Mouse (Mus musculus) kidney, postnatal 10 days (tissue): ENCODE measurements at regions not wholly inside any gene's neighbourhood (a gene's known extent, or its start where the extent isn't known, plus 50 kb on each side); places are given as distances from the start of the nearest gene placed in this dataset.

Source experiments
- DNase-seq: peaks from one replicate; pipeline ENCODE4 v3.0.0; 2021; ENCODE audit warnings: mixed read lengths

DNA sequence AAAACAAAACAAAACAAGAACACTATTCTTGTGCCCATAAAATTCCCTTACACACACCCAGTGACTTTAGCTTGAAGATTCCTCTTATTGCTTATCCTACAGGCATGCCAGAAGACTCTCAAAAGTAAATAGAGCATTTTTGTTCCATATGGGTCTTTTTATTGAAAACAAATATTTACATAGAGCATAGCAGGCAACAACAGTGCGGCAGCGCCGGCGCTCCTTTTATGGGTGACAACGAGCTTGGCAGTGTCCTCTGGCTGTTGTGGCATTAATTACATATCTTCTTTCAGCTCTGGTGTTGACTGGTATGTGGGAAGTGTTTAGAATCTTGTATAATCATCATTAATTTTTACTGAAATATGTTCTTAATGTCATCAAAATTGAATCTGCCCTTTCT, 242.2 kb upstream of the Fbxl7 start:
- no peak for DNase-seq

DNA sequence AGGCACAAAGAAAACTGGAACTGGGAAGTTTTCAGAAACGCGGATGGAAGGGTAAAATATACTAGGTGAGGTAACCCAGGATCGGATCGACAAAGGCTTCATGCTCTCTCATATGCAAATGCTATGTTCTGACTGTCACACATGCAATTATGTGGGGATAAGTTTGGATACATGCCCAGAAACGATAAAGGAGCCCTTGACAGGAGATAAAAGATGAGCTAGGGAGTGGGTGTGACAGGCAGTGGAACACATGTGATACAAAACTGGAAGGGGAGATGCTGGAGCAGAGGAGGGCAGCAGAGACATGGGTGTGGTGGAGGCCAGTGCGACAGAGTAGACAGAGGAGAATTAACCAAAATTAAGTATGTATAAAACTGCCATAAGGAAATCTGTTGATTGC, 250.5 kb upstream of the Fbxl7 start:
- DNase-seq: no peak

DNA sequence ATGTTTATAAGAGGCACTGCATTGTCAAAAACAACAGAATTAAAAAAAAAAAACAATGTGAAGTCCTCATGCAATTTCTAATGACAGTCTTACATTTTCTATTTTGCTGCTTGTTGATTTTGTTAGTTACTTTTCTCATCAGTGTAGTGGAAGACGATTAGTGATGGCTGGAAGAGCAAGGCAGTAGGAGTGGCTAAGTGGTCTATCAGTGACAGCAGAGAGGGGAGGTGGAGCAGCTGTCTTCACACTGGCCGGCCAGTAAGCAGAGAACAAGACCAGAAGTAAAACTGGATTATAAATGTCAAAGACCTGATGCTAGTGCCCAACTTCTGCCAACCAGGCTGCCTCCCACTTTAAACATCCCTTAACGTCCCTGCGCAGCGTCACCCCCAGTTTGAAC, 265.6 kb upstream of the Fbxl7 start:
- no peak for DNase-seq

DNA sequence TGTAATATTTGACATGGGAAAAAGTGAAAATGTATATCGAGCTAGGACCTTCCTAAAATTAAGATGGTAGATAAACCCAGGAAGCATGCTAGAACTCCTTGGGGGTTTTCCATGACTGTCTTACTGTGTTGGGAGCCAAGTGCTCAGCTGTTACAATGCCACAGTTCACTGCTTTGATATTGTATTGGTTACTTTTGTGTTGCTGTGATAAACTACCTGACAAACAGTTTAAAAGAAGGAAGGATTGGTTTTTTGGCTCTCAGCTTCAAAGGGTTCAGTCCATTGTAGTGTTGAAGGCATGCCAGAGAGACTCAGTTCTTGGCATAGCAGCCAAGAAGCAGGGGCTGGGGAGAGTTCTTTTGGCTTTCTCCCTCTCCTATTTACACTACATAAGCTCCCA, 272.1 kb upstream of the Fbxl7 start:
- DNase-seq: no peak

DNA sequence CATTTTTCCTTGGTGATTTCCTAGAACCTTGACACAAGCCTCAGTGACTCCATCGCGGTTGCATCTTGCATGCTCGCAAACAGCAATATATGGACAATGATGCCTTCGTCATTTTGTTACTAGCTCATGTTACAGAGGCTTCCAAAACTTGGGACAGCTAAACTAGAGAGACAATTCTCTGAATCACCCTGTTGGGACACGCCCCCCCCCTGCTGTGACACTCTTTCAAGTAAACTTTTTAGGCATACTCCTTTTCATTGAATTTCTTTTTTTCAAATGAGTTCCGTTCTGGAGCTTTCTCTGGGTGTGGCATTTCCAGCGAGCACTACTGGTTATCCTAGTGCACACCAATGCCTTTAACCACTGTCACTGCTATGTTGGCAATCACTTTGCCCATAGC, 274.5 kb upstream of the Fbxl7 start:
- no peak for DNase-seq

DNA sequence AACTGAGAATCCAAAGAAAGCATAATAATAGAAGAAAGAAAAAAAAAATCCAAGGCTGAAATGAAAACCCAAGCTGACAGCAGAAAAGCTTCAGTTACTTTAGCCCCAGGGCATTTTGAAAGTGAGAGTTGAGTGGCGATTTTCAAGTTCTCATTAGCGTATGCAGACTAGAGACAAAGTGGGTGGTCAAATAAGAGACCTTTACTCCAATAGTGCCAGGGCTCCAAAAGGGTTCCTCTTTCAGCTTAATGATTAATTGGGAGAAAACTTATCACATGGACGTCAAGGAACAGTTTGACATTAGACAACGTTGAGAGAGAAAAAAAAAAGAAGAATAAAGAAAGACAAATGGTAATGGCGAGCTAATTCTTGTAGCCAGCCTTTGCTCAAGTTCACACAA, 278.1 kb upstream of the Fbxl7 start:
- DNase-seq: no peak

DNA sequence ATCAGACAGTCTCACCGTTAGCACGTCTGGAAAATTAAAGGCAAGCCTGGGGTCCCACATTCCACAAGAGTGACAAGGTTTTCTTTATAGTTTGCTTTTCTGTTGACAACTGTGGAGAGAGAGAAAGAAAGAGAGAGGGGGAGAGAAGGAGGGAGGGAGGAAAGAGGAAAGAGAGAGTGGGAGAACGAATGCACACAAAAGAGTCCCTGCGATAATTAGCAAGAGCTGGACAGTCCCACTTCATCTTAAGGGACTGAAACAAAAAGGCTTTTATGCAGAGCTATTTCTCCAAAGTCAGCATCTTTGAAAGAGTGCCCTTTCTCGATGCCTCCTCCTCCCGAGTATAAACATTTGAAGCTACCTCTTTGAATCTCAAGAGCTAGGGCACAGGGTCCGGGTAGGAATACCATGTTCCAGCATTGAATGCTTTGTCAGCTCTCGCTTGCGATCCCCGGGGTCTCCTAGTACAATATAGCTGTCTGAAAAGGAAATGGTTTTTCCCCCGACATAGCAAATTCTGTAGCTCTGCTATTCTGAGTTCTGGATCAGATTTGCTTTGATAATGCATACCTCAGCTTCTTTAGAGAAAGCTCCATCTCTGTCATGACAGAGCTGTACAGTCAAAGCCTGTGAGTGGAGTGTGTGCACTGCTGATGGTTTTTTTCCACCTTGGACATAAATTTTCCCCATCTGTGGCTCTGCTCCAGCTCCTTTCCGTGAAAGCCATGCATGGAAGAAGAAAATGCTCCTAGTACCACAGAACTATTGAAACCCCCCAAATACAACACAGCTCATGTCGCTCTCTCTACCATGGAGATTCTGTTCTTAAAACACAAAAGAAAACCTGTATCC, 282.9 kb upstream of the Fbxl7 start:
- no peak for DNase-seq

DNA sequence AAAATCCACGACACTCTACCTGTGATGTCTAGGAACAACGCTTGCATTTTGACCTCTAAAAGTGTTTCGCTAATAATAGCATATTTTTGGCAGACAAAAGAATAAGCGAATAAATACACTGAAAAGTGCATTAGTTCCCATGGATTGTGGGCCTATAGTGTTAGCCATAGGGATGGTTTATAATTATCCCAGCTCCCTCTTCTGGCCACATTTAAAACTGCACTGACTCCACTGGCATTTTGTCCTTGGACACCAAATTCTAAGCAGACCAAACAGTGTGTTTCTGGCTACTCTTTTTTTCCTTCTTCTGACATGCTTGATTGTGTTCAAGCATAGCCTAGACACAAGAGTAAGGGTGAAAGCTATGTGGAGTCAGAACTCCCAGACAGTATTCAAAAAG, 276.8 kb upstream of the Ank start:
- peak; percentile 76 for DNase-seq

DNA sequence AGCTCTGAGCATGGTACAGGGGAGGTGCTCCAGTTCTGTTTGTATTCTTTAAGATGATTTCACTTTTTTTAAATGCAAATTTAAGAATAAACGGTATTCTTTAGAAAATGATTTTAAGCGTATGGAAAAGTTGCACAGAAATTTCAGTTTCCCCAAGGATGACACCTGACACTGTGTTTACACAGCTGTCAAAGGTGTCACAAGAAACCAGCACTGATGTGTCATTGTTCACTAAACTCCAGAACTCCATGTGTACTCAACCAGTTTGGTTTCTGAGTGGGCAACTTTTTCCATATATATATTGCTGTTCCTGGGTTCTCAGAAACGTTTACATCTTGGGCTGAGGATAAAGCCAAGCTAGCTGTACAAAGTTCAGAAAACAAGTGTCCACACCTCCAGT, 265.0 kb upstream of the Ank start:
- DNase-seq: no peak

DNA sequence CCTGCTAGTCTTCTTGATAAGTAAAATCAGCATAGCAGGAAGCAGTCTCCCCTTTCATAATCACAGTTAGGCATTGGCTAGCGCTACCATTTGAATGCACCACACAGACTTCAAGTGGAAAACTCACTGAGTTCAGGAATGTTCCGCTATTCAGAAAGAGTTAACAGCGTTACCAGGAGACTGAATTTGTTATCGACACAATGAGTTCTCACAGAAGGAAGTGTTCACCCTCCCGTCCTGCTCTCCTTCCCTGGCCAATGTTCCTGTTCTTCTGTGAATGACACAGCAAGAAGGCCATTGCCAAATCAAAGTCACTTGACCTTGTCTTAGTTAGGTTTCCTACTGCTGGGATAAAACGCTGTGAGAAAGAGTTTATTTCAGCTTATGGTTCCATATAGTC, 261.6 kb upstream of the Ank start:
- DNase-seq: no peak

DNA sequence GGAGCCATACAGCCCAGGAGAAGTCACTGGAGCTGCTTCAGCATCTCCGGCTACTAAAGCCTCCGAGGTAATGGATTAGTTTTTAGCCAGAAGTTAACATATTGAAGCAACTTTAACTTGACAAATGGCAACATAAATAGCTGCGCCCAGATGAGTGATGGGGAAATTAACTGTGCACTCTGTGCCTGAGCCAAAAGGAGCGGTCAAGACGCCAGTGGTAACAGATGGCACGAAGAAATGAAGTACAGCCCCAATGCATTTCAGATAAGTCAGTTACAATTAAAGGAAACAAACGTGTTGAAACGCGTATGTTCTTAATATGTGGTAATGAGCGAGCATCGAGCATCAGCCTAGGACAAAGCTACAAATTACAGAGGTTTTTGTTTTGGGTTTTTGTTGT, 259.0 kb upstream of the Ank start:
- DNase-seq: no peak

DNA sequence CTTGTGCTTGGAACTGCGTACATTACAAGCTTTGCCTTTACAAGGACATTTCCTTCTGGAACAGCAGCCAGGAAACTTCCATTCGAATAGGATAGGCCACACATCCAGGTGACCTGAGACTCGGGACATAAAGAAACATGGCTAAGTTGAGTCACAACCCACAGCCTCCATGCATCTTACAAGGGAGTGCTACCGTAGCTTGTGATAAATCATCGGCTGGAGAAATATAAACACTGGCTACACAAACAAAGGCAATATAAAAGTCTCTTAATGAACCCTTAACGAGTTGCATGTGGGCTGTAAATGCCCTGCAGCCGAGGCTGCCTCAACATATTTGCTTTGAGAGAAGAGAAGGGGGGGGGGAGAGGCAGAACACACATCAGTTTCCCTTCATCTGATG, 250.1 kb upstream of the Ank start:
- DNase-seq: no peak

DNA sequence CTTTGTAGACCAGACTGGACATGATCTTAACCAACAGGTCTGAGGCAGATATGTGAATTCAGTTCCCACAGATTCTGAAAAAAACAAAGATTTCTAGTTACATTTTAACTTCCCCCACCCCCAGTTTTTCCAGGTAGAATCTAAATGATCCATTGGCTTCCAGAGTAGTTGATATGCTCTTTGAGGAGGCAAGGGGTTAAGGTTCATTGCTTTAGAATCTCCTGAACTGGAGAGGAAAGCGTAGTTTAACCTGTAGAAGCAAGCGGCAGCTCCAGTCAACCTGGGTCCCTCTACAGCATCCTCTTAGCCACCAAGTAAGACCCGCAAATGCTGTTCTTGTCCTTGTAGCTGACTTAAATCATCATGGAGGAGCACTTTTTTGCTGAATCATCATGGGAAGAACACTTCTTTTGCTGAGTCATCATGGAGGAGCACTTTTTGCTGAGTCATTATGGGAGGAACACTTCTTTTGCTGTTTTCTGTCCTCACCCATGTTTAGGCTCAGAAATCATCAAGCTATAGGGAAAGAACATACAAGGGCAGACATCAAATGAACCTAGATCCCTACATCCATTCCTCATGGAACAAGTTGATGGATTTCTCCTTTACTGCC, 247.2 kb upstream of the Ank start:
- no peak for DNase-seq

DNA sequence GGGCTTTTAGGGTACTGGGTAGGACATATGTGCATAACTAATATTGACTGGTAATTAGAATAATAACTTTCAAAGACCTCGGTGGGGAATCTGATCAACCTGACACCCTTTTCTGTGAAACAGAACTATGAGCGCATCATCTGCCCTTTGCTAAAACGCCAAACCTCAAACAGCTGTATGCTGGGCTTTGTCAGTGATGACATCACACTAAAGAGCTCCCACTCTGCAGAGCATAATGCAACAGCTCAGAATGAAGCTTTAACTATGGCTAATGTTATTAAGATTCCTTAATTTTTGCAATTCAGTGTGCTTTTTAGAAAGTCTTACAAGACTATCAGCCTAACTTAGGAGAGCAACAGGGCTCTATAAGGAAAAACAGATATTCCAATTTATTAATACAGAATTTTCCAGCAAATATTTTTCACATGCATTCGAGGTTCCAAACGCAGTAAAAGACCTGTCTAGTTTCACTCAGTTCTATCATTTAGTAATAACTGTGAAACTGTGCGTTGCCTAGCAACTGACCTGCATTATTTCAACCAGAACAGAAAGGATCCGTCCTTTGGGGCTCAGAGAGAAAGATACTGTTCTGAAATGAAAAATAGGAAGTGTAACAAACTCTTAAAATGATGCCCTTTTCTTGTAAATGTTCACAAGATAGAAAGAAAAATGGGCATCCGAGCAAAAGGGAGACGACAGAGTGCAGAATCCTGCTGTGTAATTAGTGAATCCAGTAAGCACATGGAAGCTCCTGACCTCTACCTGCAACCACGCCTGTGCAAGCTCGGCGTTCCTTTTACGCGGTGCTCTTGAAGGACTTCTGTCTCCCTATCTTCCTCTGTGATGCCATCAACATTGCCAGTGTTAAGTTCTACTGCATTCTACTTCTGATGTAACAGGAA, 242.6 kb upstream of the Ank start:
- DNase-seq: no peak

DNA sequence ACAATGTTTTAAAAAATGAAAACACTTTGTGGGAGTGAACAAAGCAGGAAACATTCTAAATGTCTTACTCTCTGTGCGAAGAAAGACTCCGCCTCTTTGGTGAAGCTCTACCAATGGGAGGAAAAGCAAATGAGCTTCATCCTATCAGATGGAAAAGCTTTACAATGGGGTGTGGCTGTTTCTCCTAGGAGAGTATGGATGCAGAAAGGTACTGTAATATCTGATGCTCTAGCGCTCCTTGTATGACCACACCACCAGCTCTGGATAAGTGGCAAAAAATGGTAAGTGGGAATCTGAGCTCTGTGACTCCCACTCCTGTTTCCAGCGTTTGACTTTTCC, 242.0 kb upstream of the Ank start:
- DNase-seq: no peak

DNA sequence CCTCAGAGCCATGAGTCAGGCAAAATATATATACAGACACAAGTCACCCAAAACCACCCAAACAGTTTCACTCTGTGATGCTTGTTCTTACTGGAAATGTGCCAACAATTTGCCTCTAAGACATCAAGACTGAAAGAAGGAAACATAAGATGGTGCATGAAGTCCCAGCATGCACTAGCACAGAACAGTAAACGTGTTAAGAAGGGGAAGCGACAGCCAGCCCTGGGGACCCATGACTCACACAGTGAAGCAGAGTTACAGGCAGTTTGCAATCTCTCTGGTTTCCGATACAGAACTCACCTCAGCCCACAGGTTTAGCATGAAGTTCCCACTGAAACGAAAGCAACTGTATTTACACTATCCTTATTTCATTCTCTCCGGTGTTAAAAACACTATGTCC, 233.7 kb upstream of the Ank start:
- DNase-seq: no peak

DNA sequence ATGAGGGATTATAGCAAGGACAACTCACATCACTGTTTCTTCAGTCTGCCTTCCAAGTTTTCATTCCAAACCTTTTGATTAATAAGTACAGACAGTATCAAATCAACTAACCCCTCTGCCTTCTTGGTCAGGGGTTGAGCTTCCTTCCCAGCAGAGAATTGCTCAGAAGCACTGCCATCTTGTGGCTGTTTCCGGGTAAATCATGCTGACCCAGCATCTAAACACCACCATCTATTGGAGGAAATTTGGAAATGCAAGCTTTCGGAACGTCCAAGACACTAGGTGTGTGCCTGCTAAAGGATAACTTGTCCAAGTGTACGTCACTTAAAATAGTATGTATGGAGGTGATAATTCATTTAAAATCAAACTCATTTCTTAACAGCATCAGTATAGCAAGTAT, 231.7 kb upstream of the Ank start:
- DNase-seq: peak; percentile 79

DNA sequence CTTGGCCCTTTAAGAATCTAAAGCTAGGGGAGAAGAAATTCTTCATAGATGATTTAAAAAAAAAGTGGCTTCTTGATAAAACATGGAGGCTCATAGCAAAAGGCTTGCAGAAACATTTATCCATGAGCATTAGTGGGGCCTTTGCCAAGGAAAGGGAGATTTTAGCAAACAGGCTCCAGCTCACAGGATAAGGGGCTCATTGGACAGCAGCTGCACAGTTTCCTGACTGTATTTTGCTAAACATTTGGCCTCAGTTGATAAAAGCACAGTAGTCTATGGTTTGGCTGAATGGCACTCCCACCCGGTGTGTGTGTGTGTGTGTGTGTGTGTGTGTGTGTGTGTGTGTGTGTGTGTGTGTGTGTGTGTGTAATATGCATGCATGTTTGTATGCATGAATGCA, 228.2 kb upstream of the Ank start:
- DNase-seq: peak; percentile 15

DNA sequence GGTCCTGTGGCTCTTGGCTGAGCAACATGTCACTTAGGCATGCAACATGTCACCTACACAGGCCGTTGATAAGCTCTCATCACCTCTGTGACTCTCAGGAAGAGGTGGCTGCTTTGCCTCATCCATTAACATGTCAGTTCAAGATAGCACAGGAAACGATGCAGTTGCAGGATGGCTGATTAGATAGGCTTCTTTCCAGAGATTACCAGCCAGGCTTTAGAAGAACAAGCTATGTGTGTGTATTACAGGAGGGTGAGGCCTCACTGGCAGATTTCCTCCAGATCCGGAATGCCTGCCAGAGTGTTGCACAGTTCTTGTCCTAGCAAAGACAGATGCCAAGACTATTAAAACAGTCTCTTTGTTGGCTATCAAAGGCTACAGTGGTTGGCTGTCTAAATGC, 220.2 kb upstream of the Ank start:
- DNase-seq: peak; percentile 34

DNA sequence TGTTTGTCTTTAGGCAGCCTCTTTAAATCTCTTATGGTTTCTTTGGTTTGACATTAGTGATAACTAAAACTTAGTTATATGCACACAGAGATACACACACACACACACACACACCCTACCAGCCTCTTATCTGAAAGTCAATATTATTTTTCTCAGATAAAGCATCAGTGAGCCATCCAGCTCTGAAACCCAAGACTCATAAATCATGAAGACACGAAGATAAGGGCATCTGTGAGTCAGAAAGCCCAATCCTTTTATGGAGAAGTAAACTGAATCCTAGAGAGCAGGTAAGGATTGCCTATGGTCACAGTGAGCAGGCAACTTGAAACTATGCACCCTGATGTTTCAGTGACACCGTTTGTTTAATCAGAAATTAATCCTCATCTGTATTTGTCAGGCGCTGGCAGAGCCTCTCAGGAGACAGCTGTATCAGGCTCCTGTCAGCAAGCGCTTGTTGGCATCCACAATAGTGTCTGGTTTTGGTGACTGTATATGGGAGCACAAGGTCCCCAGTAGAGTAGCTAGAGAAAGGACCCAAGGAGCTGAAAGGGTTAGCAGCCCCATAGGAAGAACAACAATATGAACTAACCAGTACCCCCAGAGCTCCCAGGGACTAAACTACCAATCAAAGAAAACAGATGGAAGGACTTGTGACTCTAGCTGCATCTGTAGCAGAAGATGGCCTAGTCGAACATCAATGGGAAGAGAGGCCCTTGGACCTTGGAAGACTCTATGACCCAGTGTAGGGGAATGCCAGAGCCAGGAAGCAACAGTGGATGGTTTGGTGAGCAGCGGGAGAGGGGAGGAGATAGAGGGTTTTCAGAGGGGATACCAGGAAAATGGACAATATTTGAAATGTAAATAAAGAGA, 207.3 kb upstream of the Ank start:
- DNase-seq: no peak

DNA sequence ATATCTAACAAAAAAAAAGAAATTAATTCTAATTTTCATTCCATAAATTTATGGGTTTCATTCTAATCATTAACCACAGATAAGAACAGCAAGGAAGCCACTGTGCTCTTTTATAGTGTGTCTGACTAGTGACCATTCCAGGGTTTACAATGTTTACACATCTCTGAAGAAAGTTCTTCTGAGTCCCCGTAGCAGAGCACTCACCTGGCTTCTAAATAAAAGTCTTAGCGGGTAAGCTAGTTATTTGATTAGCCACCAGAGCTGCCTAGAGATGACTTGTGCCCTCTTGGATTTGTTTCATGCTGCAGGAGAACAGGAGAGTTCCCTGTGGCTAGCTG, 206.7 kb upstream of the Ank start:
- DNase-seq: no peak

DNA sequence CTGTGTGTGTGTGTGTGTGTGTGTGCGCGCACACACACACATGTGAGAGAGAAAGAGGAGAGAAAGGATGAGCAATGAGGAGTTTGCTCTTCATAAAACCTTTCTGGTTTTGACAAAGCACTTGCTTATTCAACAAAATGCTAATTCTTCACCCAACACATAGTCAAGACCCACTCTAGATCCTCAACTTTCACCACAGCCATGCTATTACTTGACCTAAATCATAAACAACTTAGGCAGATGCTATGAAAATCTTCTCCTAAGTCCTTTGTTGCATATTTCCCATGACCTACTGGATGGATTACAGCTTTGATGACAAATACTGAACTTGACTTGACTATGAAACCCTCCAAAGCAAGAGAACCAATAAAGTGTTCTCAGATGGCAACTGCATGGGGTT, 196.3 kb upstream of the Ank start:
- no peak for DNase-seq

DNA sequence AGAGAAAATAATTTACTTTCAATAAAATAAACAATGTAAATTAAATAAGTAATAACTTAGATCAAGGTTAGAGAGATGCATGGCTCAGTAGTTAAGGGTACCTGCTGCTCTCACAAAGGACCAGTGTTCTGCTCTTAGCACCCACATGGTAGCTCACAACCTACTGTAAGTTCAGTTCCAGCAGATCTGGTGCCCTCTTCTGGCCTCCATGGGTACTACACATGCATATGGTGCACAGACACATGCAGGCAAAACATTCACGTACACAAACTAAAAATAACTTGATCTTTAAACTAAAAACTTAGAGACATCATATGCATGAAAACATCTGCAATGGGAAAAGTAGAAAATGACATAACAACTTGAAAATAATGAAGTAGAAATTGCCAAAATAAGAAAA, 184.2 kb upstream of the Ank start:
- no peak for DNase-seq
